ENCODE assay signal across 20 mouse cellular contexts in the genomic region with DNA sequence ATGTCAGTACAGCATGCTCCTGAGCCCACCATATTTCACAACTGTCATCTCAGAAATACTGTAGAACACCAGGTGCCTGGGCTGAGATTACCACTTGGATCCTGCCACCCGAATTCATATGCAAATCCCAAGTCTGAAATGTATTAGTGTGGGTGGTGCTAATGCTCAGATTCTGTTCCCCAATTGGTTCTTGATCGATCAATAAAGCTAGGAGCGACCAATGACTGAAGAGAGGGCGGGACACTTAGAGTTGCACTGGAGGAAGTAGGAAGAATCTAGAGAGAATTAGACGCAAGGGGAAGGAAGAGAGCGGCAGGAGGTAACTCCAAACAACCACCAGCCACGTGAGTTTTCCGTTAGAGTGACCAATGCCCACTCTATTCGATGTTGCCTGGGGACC.
"Had no signal": no experiment of that assay in that cellular context is flagged by ENCODE, and none has a peak within 500 bp of the region (broad histone marks: within the 10 kb centered on the region; RNA-seq: fewer than 3 reads in every experiment).

No protein-coding gene starts in this region.

- ATAC-seq: liver, embryonic 12.5 days had no signal

- H3K27ac ChIP-seq: limb, embryonic 10.5 days; limb, embryonic 13.5 days; liver, embryonic 12.5 days; liver, embryonic 15.5 days; lung, embryonic 15.5 days; midbrain, embryonic 10.5 days; neural tube, embryonic 12.5 days; neural tube, embryonic 15.5 days had no signal

- H3K9ac ChIP-seq: limb, embryonic 13.5 days; liver, embryonic 12.5 days; liver, embryonic 15.5 days; lung, embryonic 15.5 days; neural tube, embryonic 12.5 days; neural tube, embryonic 15.5 days had no signal

- DNase-seq: kidney, adult 18-20 months; kidney, adult 9 months; kidney, postnatal 14 days; kidney, postnatal 4 days; liver; lung, adult 18-20 months; lung, postnatal 10 days; lung, postnatal 36 days; midbrain, embryonic 14.5 days; thymus, adult 18-20 months; thymus, postnatal 36 days had no signal

- H3K27me3 ChIP-seq: limb, embryonic 13.5 days; liver, embryonic 12.5 days; liver, embryonic 15.5 days; lung, embryonic 15.5 days; megakaryocyte, embryonic 14.5 days; neural tube, embryonic 12.5 days; neural tube, embryonic 15.5 days had no signal

- H3K36me3 ChIP-seq: limb, embryonic 10.5 days; limb, embryonic 13.5 days; liver, embryonic 12.5 days; liver, embryonic 15.5 days; lung, embryonic 15.5 days; midbrain, embryonic 10.5 days; neural tube, embryonic 12.5 days; neural tube, embryonic 15.5 days had no signal

- H3K4me3 ChIP-seq: limb, embryonic 10.5 days; limb, embryonic 13.5 days; liver, embryonic 12.5 days; liver, embryonic 15.5 days; lung, embryonic 15.5 days; megakaryocyte, embryonic 14.5 days; midbrain, embryonic 10.5 days; neural tube, embryonic 12.5 days; neural tube, embryonic 15.5 days had no signal

- H3K4me1 ChIP-seq: limb, embryonic 10.5 days; limb, embryonic 13.5 days; liver, embryonic 12.5 days; liver, embryonic 15.5 days; lung, embryonic 15.5 days; megakaryocyte, embryonic 14.5 days; midbrain, embryonic 10.5 days; neural tube, embryonic 12.5 days; neural tube, embryonic 15.5 days had no signal

- H3K9me3 ChIP-seq: limb, embryonic 10.5 days; limb, embryonic 13.5 days; liver, embryonic 12.5 days; liver, embryonic 15.5 days; lung, embryonic 15.5 days; megakaryocyte, embryonic 14.5 days; midbrain, embryonic 10.5 days; neural tube, embryonic 12.5 days; neural tube, embryonic 15.5 days had no signal
